Mouse (Mus musculus): ENCODE results near the gene Nat8l. TPM values are rescaled to one million over a fixed set of nuclear protein-coding genes. Genes with fewer than 3 reads are reported as not detected.
A peak's percentile ranks its signal among the peaks of the same experiment; 100 is the strongest.

The Nat8l gene
- polyA plus RNA-seq, 1 experiment = 2.8 TPM

GRCm38 (mm10) chr5:33974736-33975135 is 21.0 kb upstream of the Nat8l start:
- WGBS = 73% methylated on average over 2 of the region's 2 CpGs
- H3K4me3 ChIP-seq (ENCODE audit: extremely low read depth, insufficient read depth, insufficient read length) = no peak overlapping the region
- H3K27ac ChIP-seq (ENCODE audit: insufficient read depth, low read length) = no peak overlapping the region
- DNase-seq (ENCODE audit: low read depth in 1 of 2, low spot score in 2 of 2) = no peak
- no peaks in the 10 kb centered on the region for H3K27me3 ChIP-seq (ENCODE audit: control insufficient read depth, insufficient read depth, low read length)
- TF ChIP-seq CTCF (IDR thresholded peaks at IDR 0.05; ENCODE audit: extremely low read depth, insufficient read depth, insufficient read length, insufficient replicate concordance) (no peak), POLR2A (IDR thresholded peaks at IDR 0.05; ENCODE audit: low read depth, low read length) (no peak)
- H3K4me1 ChIP-seq (ENCODE audit: control insufficient read depth, insufficient read depth, insufficient read length) = no peaks in the 10 kb centered on the region
- no peaks in the 10 kb centered on the region for H3K36me3 ChIP-seq (ENCODE audit: control insufficient read depth, insufficient read depth, low read length)

DNA sequence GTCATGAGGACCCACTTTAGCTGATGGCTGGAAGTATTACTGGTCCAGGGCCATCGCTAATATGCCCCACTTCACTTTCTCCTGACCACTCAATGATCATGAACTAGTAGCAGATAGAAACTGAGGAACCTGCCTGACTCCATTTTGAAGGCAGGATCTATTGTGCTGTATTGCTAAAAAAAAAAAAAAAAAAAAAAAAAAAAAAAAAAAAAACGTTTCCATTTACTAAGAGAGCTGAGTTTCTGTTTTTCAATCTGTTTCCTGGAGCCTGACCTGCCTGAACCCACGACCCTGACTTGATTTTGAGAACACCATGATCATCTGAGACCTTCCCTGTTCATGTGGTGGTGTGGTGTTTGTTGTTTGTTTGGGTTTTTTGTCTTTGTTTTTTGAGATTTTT is 19.5 kb upstream of the Nat8l start:
- Histone ChIP-seq H3K36me3 (ENCODE audit: control insufficient read depth, insufficient read depth, low read length) (no peaks in the 10 kb centered on the region), H3K4me3 (ENCODE audit: extremely low read depth, insufficient read depth, insufficient read length) (no peak overlapping the region), H3K27me3 (ENCODE audit: control insufficient read depth, insufficient read depth, low read length) (no peaks in the 10 kb centered on the region), H3K27ac (ENCODE audit: insufficient read depth, low read length) (no peak overlapping the region), H3K4me1 (ENCODE audit: control insufficient read depth, insufficient read depth, insufficient read length) (no peaks in the 10 kb centered on the region)
- 33% methylated on average over 3 of the region's 3 CpGs for WGBS
- TF ChIP-seq CTCF (IDR thresholded peaks at IDR 0.05; ENCODE audit: extremely low read depth, insufficient read depth, insufficient read length, insufficient replicate concordance) (no peak), POLR2A (IDR thresholded peaks at IDR 0.05; ENCODE audit: low read depth, low read length) (no peak)
- no peak for DNase-seq (ENCODE audit: low read depth in 1 of 2, low spot score in 2 of 2)

DNA sequence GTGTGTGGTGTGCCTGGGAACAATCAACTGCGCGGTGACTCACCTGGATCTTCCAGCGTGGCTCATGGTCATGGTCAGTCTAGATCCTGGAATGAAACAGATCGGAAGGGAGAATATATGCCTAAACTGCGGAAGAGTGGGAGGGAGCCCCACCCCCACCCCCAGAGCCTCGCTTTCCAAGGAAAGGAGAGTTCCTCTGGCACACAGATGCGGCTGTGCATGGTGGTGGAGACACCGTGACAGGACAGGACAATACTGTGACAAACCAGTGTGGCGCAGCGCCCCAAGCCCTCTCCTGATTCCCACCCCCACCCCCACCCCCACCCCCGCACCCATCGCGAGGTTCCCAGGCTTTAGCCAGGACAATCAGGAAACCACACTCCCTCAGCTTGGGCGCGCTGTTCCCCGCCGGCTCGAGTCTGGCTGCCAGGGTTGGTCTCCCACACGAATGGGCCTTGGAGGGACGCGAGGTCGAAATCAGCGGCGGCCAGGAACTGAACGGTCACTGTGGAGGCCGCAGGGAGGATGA is 13.0 kb upstream of the Nat8l start:
- TF ChIP-seq CTCF (IDR thresholded peaks at IDR 0.05; ENCODE audit: extremely low read depth, insufficient read depth, insufficient read length, insufficient replicate concordance) (no peak), POLR2A (IDR thresholded peaks at IDR 0.05; ENCODE audit: low read depth, low read length) (no peak)
- Histone ChIP-seq H3K4me3 (ENCODE audit: extremely low read depth, insufficient read depth, insufficient read length) (peak overlapping the region; percentile 66), H3K4me1 (ENCODE audit: control insufficient read depth, insufficient read depth, insufficient read length) (peaks cover 10% of the 10 kb centered on the region), H3K27ac (ENCODE audit: insufficient read depth, low read length) (no peak overlapping the region), H3K36me3 (ENCODE audit: control insufficient read depth, insufficient read depth, low read length) (no peaks in the 10 kb centered on the region), H3K27me3 (ENCODE audit: control insufficient read depth, insufficient read depth, low read length) (peaks cover 7% of the 10 kb centered on the region; the same call in 1 of the 2 replicates)
- 19% methylated on average over 25 of the region's 26 CpGs for WGBS
- DNase-seq (ENCODE audit: low read depth in 1 of 2, low spot score in 2 of 2) = no peak

DNA sequence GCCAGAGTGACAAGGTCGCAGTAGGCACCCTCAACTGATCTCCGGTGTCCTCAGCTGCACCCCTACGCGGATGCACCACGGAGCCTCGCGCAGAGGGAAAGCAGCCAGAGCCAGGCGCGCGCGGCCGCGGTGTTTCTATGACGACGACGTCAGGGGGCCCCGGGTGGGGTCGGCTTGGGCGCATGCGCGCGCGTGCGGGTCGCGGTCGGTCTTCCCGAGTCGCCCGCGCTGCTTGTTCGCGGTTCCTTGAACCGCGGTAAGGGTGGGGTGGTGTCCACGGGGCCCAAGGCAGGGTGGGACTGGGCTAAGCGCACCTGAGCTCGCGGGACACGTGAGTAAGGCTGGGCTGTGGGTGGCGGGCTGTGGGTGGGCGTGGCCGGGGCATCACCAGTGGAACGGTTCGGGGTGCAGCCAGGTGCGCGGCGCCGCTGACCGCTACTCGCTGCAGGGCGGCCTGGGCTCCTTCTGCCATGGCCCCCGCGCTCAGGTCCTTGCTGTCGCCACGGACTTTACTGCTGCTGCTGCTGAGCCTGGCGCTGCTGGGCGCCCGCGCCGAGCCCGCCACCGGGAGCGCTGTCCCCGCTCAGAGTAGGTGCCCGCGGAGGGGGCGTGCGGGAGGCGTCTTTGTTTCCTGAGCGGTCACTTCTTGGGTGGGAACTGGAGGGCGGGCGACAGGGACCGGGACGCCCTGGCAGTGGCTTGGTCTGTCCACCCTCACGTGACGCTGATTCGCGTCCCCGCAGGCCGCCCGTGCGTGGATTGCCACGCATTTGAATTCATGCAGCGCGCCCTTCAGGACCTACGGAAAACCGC is 12.3 kb upstream of the Nat8l start, which contains the start of gene Gm1673:
TSS of gene Gm1673 (plus strand) at position 125 of the 813 bp plus-strand sequence.
- peaks cover 7% of the 10 kb centered on the region; the same call in 1 of the 2 replicates for H3K27me3 ChIP-seq (ENCODE audit: control insufficient read depth, insufficient read depth, low read length)
- DNase-seq (ENCODE audit: low read depth in 1 of 2, low spot score in 2 of 2) = peak in 1 of 2 experiments; percentile 33
- H3K36me3 ChIP-seq (ENCODE audit: control insufficient read depth, insufficient read depth, low read length) = no peaks in the 10 kb centered on the region
- no peak within 1 kb of the TSS for H3K27ac ChIP-seq (ENCODE audit: insufficient read depth, low read length)
- TF ChIP-seq POLR2A (IDR thresholded peaks at IDR 0.05; ENCODE audit: low read depth, low read length) (no peak), CTCF (IDR thresholded peaks at IDR 0.05; ENCODE audit: extremely low read depth, insufficient read depth, insufficient read length, insufficient replicate concordance) (no peak)
- WGBS = under 1% methylated on average over 86 of the region's 88 CpGs
- peak within 1 kb of the TSS; percentile 66 for H3K4me3 ChIP-seq (ENCODE audit: extremely low read depth, insufficient read depth, insufficient read length)
- peaks cover 10% of the 10 kb centered on the region for H3K4me1 ChIP-seq (ENCODE audit: control insufficient read depth, insufficient read depth, insufficient read length)

DNA sequence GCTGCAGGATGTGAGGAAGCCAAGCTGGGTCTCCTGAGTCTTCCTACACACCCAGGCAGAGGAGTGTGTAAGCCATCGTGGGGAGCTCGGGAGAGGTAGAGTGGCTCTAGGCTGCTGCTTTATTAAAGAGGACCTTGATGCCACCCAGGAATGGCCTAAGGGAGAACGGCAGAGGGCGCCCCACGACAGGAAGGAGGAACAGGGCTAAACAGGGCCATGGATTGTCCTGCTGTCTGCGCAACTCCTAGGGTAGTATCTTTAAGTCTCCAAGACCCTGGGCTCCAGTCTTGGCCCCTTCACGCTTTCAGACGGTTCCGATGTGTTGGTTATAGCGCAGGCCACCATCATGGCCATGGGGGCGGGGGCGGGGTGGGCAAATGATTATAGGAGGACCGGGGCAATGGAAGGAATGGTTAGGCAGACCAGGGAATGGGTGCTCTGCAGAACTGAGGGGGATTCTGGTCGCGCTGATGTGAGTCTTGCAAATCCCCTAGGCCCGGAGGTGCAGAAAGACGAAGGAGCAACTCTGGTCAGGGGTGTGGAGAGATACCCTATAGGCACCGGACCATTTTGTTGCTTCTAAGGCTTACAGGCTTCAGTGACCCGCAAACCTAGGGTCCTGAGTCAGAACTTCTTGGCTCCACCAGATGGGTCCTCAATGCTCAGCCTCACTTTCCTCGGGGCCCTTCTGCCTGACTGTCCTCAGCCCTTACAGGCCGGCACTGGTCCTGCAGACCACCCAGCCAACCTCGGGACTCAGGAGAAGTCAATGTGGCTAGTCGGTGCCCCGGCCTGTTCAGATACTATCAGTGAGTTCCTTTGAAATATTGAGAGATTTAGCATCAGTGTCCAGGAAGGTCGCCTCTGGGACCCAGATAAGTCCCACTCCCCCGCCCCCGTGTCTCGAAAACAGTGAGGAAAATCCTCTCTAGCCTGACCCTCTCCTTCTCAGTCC is 836 bp upstream of the Nat8l start:
- DNase-seq (ENCODE audit: low read depth in 1 of 2, low spot score in 2 of 2) = peak in 1 of 2 experiments; percentile 15
- no peaks in the 10 kb centered on the region for H3K36me3 ChIP-seq (ENCODE audit: control insufficient read depth, insufficient read depth, low read length)
- peaks cover 19% of the 10 kb centered on the region for H3K27me3 ChIP-seq (ENCODE audit: control insufficient read depth, insufficient read depth, low read length)
- no peak overlapping the region for H3K4me3 ChIP-seq (ENCODE audit: extremely low read depth, insufficient read depth, insufficient read length)
- 55% methylated on average over 28 of the region's 28 CpGs for WGBS
- H3K4me1 ChIP-seq (ENCODE audit: control insufficient read depth, insufficient read depth, insufficient read length) = peaks cover 12% of the 10 kb centered on the region; the same call in 1 of the 2 replicates
- TF ChIP-seq POLR2A (IDR thresholded peaks at IDR 0.05; ENCODE audit: low read depth, low read length) (no peak), CTCF (IDR thresholded peaks at IDR 0.05; ENCODE audit: extremely low read depth, insufficient read depth, insufficient read length, insufficient replicate concordance) (peak; percentile 10; the same call in 1 of the 2 replicates)
- H3K27ac ChIP-seq (ENCODE audit: insufficient read depth, low read length) = no peak overlapping the region

DNA sequence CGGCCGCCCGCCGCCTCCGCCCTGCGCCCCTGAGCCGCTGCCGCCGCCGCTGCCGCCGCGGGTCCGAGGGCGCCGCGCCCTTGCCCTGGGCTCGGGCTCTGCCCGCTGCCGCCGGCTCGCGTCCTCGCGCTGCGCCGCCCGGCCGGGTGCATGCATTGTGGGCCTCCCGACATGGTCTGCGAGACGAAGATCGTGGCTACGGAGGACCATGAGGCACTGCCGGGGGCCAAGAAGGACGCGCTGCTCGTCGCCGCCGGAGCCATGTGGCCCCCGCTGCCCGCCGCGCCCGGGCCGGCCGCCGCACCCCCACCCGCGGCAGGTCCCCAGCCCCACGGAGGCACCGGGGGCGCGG is 886 bp downstream of the Nat8l start:
- under 1% methylated on average over 50 of the region's 55 CpGs for WGBS
- no peaks in the 10 kb centered on the region for H3K36me3 ChIP-seq (ENCODE audit: control insufficient read depth, insufficient read depth, low read length)
- no peak for TF ChIP-seq POLR2A (IDR thresholded peaks at IDR 0.05; ENCODE audit: low read depth, low read length)
- no peak for TF ChIP-seq CTCF (IDR thresholded peaks at IDR 0.05; ENCODE audit: extremely low read depth, insufficient read depth, insufficient read length, insufficient replicate concordance)
- peaks cover 12% of the 10 kb centered on the region; the same call in 1 of the 2 replicates for H3K4me1 ChIP-seq (ENCODE audit: control insufficient read depth, insufficient read depth, insufficient read length)
- H3K4me3 ChIP-seq (ENCODE audit: extremely low read depth, insufficient read depth, insufficient read length) = peak overlapping the region; percentile 62
- H3K27ac ChIP-seq (ENCODE audit: insufficient read depth, low read length) = no peak overlapping the region
- no peak for DNase-seq (ENCODE audit: low read depth in 1 of 2, low spot score in 2 of 2)
- H3K27me3 ChIP-seq (ENCODE audit: control insufficient read depth, insufficient read depth, low read length) = peaks cover 19% of the 10 kb centered on the region

All from spleen, adult 2 months (tissue).